In the genomic region with DNA sequence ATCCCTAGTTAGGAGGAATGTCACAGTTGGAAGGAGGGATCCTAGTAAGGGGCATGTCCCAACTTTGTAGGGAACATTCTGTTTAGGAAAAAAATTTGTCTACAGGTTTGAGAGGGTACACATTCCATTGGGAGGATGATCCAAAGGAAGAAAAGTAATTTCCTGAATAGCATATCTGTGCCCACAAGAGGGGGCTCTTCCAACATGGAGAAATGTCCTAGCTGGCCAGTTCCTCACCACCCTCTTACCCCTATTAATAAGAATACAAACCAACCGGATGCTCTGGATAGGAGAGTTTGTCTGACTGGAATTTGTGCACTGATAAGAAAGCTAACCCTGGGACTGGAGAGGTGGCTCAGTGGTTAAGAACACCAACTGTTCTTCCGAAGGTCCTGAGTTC, we compare ENCODE assay signal across 10 mouse cellular contexts. TPM values are rescaled to one million over a fixed set of nuclear protein-coding genes. Genes with fewer than 3 reads are reported as not detected.
DNase-seq lines count a peak whose midpoint lies in the region; ATAC-seq and TF ChIP-seq lines count a peak whose summit lies in the region.
"Had no signal": no experiment of that assay in that cellular context is flagged by ENCODE, and none has a peak within 500 bp of the region (broad histone marks: within the 10 kb centered on the region; RNA-seq: fewer than 3 reads in every experiment).

No protein-coding gene starts in this region.

- TF ChIP-seq EP300 in liver, postnatal 0 days (IDR thresholded peaks at IDR 0.05; ENCODE audit: low read depth): no peak

- WGBS in forebrain, postnatal 0 days: 55% methylated on average over 2 of the region's 2 CpGs
- 67% methylated on average over 2 of the region's 2 CpGs for WGBS in forebrain, embryonic 10.5 days
- WGBS in liver, postnatal 0 days (ENCODE audit: insufficient replicate concordance): 54% methylated on average over 2 of the region's 2 CpGs
- 50% methylated on average over 2 of the region's 2 CpGs for WGBS in liver, embryonic 12.5 days (ENCODE audit: insufficient replicate concordance)

- TF ChIP-seq CTCF in forebrain, postnatal 0 days (IDR thresholded peaks at IDR 0.05; ENCODE audit: low read depth): peak; percentile 55
- TF ChIP-seq CTCF in liver, postnatal 0 days (IDR thresholded peaks at IDR 0.05; ENCODE audit: low read depth): peak; percentile 67

- no peak overlapping the region for H3K4me2 ChIP-seq in forebrain, postnatal 0 days (ENCODE audit: low read depth)
- H3K4me2 ChIP-seq in liver, postnatal 0 days (ENCODE audit: low read depth, low read length): no peak overlapping the region
- no peak overlapping the region for H3K4me2 ChIP-seq in liver, embryonic 12.5 days

- no peaks in the 10 kb centered on the region for H3K27me3 ChIP-seq in forebrain, postnatal 0 days (ENCODE audit: insufficient read depth, low read length)
- H3K27me3 ChIP-seq in forebrain, embryonic 10.5 days (ENCODE audit: poor library complexity, severe bottlenecking): no peaks in the 10 kb centered on the region
- H3K27me3 ChIP-seq in liver, postnatal 0 days (ENCODE audit: insufficient read depth, low read length): no peaks in the 10 kb centered on the region
- H3K27me3 ChIP-seq in liver, embryonic 12.5 days (replicated peaks): no peaks in the 10 kb centered on the region

- no peaks in the 10 kb centered on the region for H3K9me3 ChIP-seq in forebrain, postnatal 0 days (ENCODE audit: low read length)
- H3K9me3 ChIP-seq in forebrain, embryonic 10.5 days: no peaks in the 10 kb centered on the region
- H3K9me3 ChIP-seq in liver, postnatal 0 days (ENCODE audit: low read length): no peaks in the 10 kb centered on the region
- H3K9me3 ChIP-seq in liver, embryonic 12.5 days (replicated peaks): no peaks in the 10 kb centered on the region

- H3K4me3 ChIP-seq in forebrain, postnatal 0 days (ENCODE audit: low read depth, low read length): no peak overlapping the region
- H3K4me3 ChIP-seq in forebrain, embryonic 10.5 days: no peak overlapping the region
- no peak overlapping the region for H3K4me3 ChIP-seq in liver, postnatal 0 days (ENCODE audit: low read depth, low read length)
- H3K4me3 ChIP-seq in liver, embryonic 12.5 days: no peak overlapping the region

- no peak overlapping the region for H3K27ac ChIP-seq in forebrain, postnatal 0 days (ENCODE audit: low read depth, low read length)
- no peak overlapping the region for H3K27ac ChIP-seq in forebrain, embryonic 10.5 days
- H3K27ac ChIP-seq in liver, postnatal 0 days (ENCODE audit: low read depth): no peak overlapping the region
- no peak overlapping the region for H3K27ac ChIP-seq in liver, embryonic 12.5 days

- H3K36me3 ChIP-seq in forebrain, postnatal 0 days (ENCODE audit: insufficient read depth): peaks cover 6% of the 10 kb centered on the region; the same call in 1 of the 2 replicates
- H3K36me3 ChIP-seq in forebrain, embryonic 10.5 days (replicated peaks): no peaks in the 10 kb centered on the region
- peaks cover 3% of the 10 kb centered on the region; the same call in 1 of the 2 replicates for H3K36me3 ChIP-seq in liver, postnatal 0 days (replicated peaks; ENCODE audit: insufficient read depth, low read length)
- peaks cover 18% of the 10 kb centered on the region for H3K36me3 ChIP-seq in liver, embryonic 12.5 days

- H3K4me1 ChIP-seq in forebrain, postnatal 0 days (ENCODE audit: insufficient read depth): 0 out of 2 replicates have a peak, but pooled peaks cover 2% of the 10 kb centered on the region
- peaks cover 4% of the 10 kb centered on the region; the same call in 1 of the 2 replicates for H3K4me1 ChIP-seq in forebrain, embryonic 10.5 days
- H3K4me1 ChIP-seq in liver, postnatal 0 days (ENCODE audit: insufficient read depth): peaks cover 11% of the 10 kb centered on the region
- peaks cover 19% of the 10 kb centered on the region; the same call in 1 of the 2 replicates for H3K4me1 ChIP-seq in liver, embryonic 12.5 days

- no peak overlapping the region for H3K9ac ChIP-seq in forebrain, postnatal 0 days
- no peak overlapping the region for H3K9ac ChIP-seq in liver, postnatal 0 days (replicated peaks)
- no peak overlapping the region for H3K9ac ChIP-seq in liver, embryonic 12.5 days

- no peak for ATAC-seq in forebrain, postnatal 0 days
- ATAC-seq in liver, postnatal 0 days: no peak
- no peak for ATAC-seq in liver, embryonic 12.5 days

- no peak for DNase-seq in forebrain, postnatal 0 days
- DNase-seq in forebrain, embryonic 10.5 days (ENCODE audit: extremely low spot score, low spot score): no peak
- DNase-seq in liver, postnatal 0 days: no peak
- peak; percentile 39 for DNase-seq in ZHBTc4 (ENCODE audit: low read depth, low spot score)
- DNase-seq in naive thymus-derived CD4-positive, alpha-beta T cell, adult 2 months (ENCODE audit: low read depth): peak; percentile 20
- DNase-seq in layer of hippocampus, adult 18-20 months (ENCODE audit: low spot score in 2 of 2): no peak
- DNase-seq in left cerebral cortex, adult 9 months (ENCODE audit: low spot score in 2 of 2): no peak
- DNase-seq: gastrocnemius, postnatal 36 days; spleen, adult 18-20 months had no signal

RNA-seq across cellular contexts. Expression of a gene that starts 4.1 kb away (rescaled TPM):
- total RNA-seq in forebrain, postnatal 0 days (2014; rRNA removed): 72.4 and 89.4 TPM in 2 replicates
- 44.2 and 72.1 TPM in 2 replicates for polyA plus RNA-seq in forebrain, postnatal 0 days (2015; fragmentation: Nextera tagmentation; extraction: Ambion mirVana)
- polyA plus RNA-seq in forebrain, embryonic 10.5 days (2016; fragmentation: Nextera tagmentation; extraction: Ambion mirVana): 149 and 150 TPM in 2 replicates
- polyA plus RNA-seq in liver, postnatal 0 days (2015; fragmentation: Nextera tagmentation; extraction: Ambion mirVana): 9.1 and 12.3 TPM in 2 replicates
- 30.7 and 31.7 TPM in 2 replicates for polyA plus RNA-seq in liver, embryonic 12.5 days (2016; fragmentation: Nextera tagmentation; extraction: Ambion mirVana)
- total RNA-seq in layer of hippocampus, adult 18-20 months (2021): 10 to 100 TPM; 53.3 to 58.8 TPM

RNA-seq across cellular contexts. Expression of a gene that starts 11.5 kb away (rescaled TPM):
- 44.3 and 44.4 TPM in 2 replicates for total RNA-seq in forebrain, postnatal 0 days (2014; rRNA removed)
- polyA plus RNA-seq in forebrain, postnatal 0 days (2015; fragmentation: Nextera tagmentation; extraction: Ambion mirVana): 35.3 and 37.8 TPM in 2 replicates
- 17.8 and 19.1 TPM in 2 replicates for polyA plus RNA-seq in forebrain, embryonic 10.5 days (2016; fragmentation: Nextera tagmentation; extraction: Ambion mirVana)
- polyA plus RNA-seq in liver, postnatal 0 days (2015; fragmentation: Nextera tagmentation; extraction: Ambion mirVana): 16.2 and 16.7 TPM in 2 replicates
- polyA plus RNA-seq in liver, embryonic 12.5 days (2016; fragmentation: Nextera tagmentation; extraction: Ambion mirVana): 20.2 and 21.8 TPM in 2 replicates
- 10 to 100 TPM; 11.2 to 11.3 TPM for total RNA-seq in layer of hippocampus, adult 18-20 months (2021)

RNA-seq across cellular contexts. Expression of a gene that starts 26.0 kb away (rescaled TPM):
- 34.9 and 39.9 TPM in 2 replicates for total RNA-seq in forebrain, postnatal 0 days (2014; rRNA removed)
- polyA plus RNA-seq in forebrain, postnatal 0 days (2015; fragmentation: Nextera tagmentation; extraction: Ambion mirVana): 19.2 and 21.9 TPM in 2 replicates
- polyA plus RNA-seq in forebrain, embryonic 10.5 days (2016; fragmentation: Nextera tagmentation; extraction: Ambion mirVana): 23.7 and 24.2 TPM in 2 replicates
- 6.2 and 6.5 TPM in 2 replicates for polyA plus RNA-seq in liver, postnatal 0 days (2015; fragmentation: Nextera tagmentation; extraction: Ambion mirVana)
- polyA plus RNA-seq in liver, embryonic 12.5 days (2016; fragmentation: Nextera tagmentation; extraction: Ambion mirVana): 19.8 and 24.0 TPM in 2 replicates
- 10 to 100 TPM; 36.4 to 39.1 TPM for total RNA-seq in layer of hippocampus, adult 18-20 months (2021)

RNA-seq across cellular contexts. Expression of a gene that starts 38.6 kb away (rescaled TPM):
- 42.9 and 54.0 TPM in 2 replicates for total RNA-seq in forebrain, postnatal 0 days (2014; rRNA removed)
- 40.8 and 45.1 TPM in 2 replicates for polyA plus RNA-seq in forebrain, postnatal 0 days (2015; fragmentation: Nextera tagmentation; extraction: Ambion mirVana)
- 35.1 and 35.2 TPM in 2 replicates for polyA plus RNA-seq in forebrain, embryonic 10.5 days (2016; fragmentation: Nextera tagmentation; extraction: Ambion mirVana)
- 6.4 and 7.0 TPM in 2 replicates for polyA plus RNA-seq in liver, postnatal 0 days (2015; fragmentation: Nextera tagmentation; extraction: Ambion mirVana)
- 14.5 and 16.6 TPM in 2 replicates for polyA plus RNA-seq in liver, embryonic 12.5 days (2016; fragmentation: Nextera tagmentation; extraction: Ambion mirVana)
- total RNA-seq in layer of hippocampus, adult 18-20 months (2021): 10 to 100 TPM; 34.1 to 34.2 TPM

RNA-seq across cellular contexts. Expression of a gene that starts 51.3 kb away (rescaled TPM):
- total RNA-seq in forebrain, postnatal 0 days (2014; rRNA removed): 79.4 and 123 TPM in 2 replicates
- polyA plus RNA-seq in forebrain, postnatal 0 days (2015; fragmentation: Nextera tagmentation; extraction: Ambion mirVana): 174 and 203 TPM in 2 replicates
- polyA plus RNA-seq in forebrain, embryonic 10.5 days (2016; fragmentation: Nextera tagmentation; extraction: Ambion mirVana): 121 and 124 TPM in 2 replicates
- 81.8 and 83.1 TPM in 2 replicates for polyA plus RNA-seq in liver, postnatal 0 days (2015; fragmentation: Nextera tagmentation; extraction: Ambion mirVana)
- 109 and 113 TPM in 2 replicates for polyA plus RNA-seq in liver, embryonic 12.5 days (2016; fragmentation: Nextera tagmentation; extraction: Ambion mirVana)
- 10 to 100 TPM; 88.0 to 88.2 TPM for total RNA-seq in layer of hippocampus, adult 18-20 months (2021)

Comparison
In these comparisons a context has a peak if more than half of its experiments do, and no peak if none do; other contexts are left out.
1. DNase-seq: peak in ZHBTc4 (single experiment) and naive thymus-derived CD4-positive, alpha-beta T cell, adult 2 months (single experiment); none in forebrain, postnatal 0 days (single experiment), forebrain, embryonic 10.5 days (single experiment), liver, postnatal 0 days (single experiment), layer of hippocampus, adult 18-20 months (0 of 2) and left cerebral cortex, adult 9 months (0 of 2).